ENCODE assay signal across 23 mouse cellular contexts in the genomic region with DNA sequence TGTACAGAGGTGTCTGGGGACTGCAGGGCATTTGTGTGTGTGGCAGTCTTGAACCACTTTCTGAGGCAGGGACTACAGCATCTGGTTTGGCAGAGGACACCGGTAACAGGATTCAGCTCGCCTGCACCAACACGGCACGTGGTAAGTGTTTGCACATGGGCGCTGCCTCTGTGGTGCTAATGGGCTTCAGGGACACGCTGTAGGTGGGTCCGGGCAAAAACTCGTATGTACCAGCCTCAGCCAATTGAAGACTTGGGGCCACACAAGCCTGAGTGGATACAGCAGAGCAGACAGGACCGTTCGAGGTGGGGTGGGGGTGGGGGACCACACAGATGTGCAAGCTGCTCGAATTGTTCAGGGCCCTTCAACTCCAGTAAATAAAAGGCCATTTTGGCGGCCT.
DNase-seq lines count a peak whose midpoint lies in the region; ATAC-seq and TF ChIP-seq lines count a peak whose summit lies in the region.
"Had no signal": no experiment of that assay in that cellular context is flagged by ENCODE, and none has a peak within 500 bp of the region (broad histone marks: within the 10 kb centered on the region; RNA-seq: fewer than 3 reads in every experiment).

No protein-coding gene starts in this region.

- no peaks in the 10 kb centered on the region for H3K36me3 ChIP-seq in liver, embryonic 13.5 days
- H3K36me3 ChIP-seq in liver, postnatal 0 days (replicated peaks; ENCODE audit: insufficient read depth, low read length), result no peaks in the 10 kb centered on the region
- 0 out of 2 replicates have a peak, but pooled peaks cover 2% of the 10 kb centered on the region for H3K36me3 ChIP-seq in embryonic facial prominence, embryonic 10.5 days (replicated peaks)
- no peaks in the 10 kb centered on the region for H3K36me3 ChIP-seq in limb, embryonic 13.5 days
- H3K36me3 ChIP-seq in forebrain, embryonic 13.5 days (ENCODE audit: poor library complexity, severe bottlenecking), result no peaks in the 10 kb centered on the region
- H3K36me3 ChIP-seq: forebrain, embryonic 12.5 days; heart, embryonic 13.5 days; hindbrain, embryonic 12.5 days had no signal

- no peaks in the 10 kb centered on the region for H3K27me3 ChIP-seq in liver, embryonic 13.5 days
- H3K27me3 ChIP-seq in liver, postnatal 0 days (ENCODE audit: insufficient read depth, low read length), result no peaks in the 10 kb centered on the region
- no peaks in the 10 kb centered on the region for H3K27me3 ChIP-seq in embryonic facial prominence, embryonic 10.5 days (replicated peaks; ENCODE audit: low read depth, poor library complexity, severe bottlenecking)
- H3K27me3 ChIP-seq in limb, embryonic 13.5 days, result peaks cover 12% of the 10 kb centered on the region; the same call in 1 of the 2 replicates
- no peaks in the 10 kb centered on the region for H3K27me3 ChIP-seq in forebrain, embryonic 13.5 days
- H3K27me3 ChIP-seq: forebrain, embryonic 12.5 days; hindbrain, embryonic 12.5 days had no signal

- no peaks in the 10 kb centered on the region for H3K9me3 ChIP-seq in liver, embryonic 13.5 days (replicated peaks)
- H3K9me3 ChIP-seq in liver, postnatal 0 days (ENCODE audit: low read length), result no peaks in the 10 kb centered on the region
- no peaks in the 10 kb centered on the region for H3K9me3 ChIP-seq in embryonic facial prominence, embryonic 10.5 days
- H3K9me3 ChIP-seq in limb, embryonic 13.5 days, result no peaks in the 10 kb centered on the region
- no peaks in the 10 kb centered on the region for H3K9me3 ChIP-seq in forebrain, embryonic 13.5 days (replicated peaks)
- H3K9me3 ChIP-seq: forebrain, embryonic 12.5 days; heart, embryonic 13.5 days; hindbrain, embryonic 12.5 days had no signal

- 0 out of 2 replicates have a peak overlapping the region, but pooled peaks have one; percentile 7 for H3K27ac ChIP-seq in liver, embryonic 13.5 days
- no peak overlapping the region for H3K27ac ChIP-seq in liver, postnatal 0 days (ENCODE audit: low read depth)
- H3K27ac ChIP-seq in embryonic facial prominence, embryonic 10.5 days (replicated peaks), result peak overlapping the region; percentile 36
- peak overlapping the region; percentile 48; the same call in 1 of the 2 replicates for H3K27ac ChIP-seq in limb, embryonic 13.5 days
- H3K27ac ChIP-seq in forebrain, embryonic 13.5 days, result no peak overlapping the region
- H3K27ac ChIP-seq: forebrain, embryonic 12.5 days; gastrocnemius, adult 2 months; heart, embryonic 13.5 days; hindbrain, embryonic 12.5 days had no signal

- DNase-seq in liver, embryonic 13.5 days, result no peak
- no peak for DNase-seq in liver, postnatal 0 days
- peak; percentile 45 for DNase-seq in embryonic facial prominence, embryonic 10.5 days (ENCODE audit: low spot score)
- peak; percentile 68 for DNase-seq in forelimb bud, embryonic 11.5 days (ENCODE audit: low read depth, low spot score)
- DNase-seq in heart, postnatal 36 days, result no peak
- no peak for DNase-seq in Muller cell, postnatal 12 days (ENCODE audit: inconsistent ontology term)
- DNase-seq: adrenal gland, adult 8-10 months; adrenal gland, postnatal 36 days; B cell, adult 2 months; cerebellum, adult 8-10 months; cerebellum, postnatal 14 days; forebrain, postnatal 0 days; gastrocnemius, adult 2 months; gastrocnemius, postnatal 25 days; heart, adult 11 months; heart, postnatal 4 days had no signal

- no peak overlapping the region for H3K4me2 ChIP-seq in liver, embryonic 13.5 days
- H3K4me2 ChIP-seq in liver, postnatal 0 days (ENCODE audit: low read depth, low read length), result no peak overlapping the region
- H3K4me2 ChIP-seq in limb, embryonic 13.5 days (replicated peaks), result peak overlapping the region; percentile 30; the same call in 1 of the 2 replicates
- H3K4me2 ChIP-seq in forebrain, embryonic 13.5 days, result no peak overlapping the region
- H3K4me2 ChIP-seq: forebrain, embryonic 12.5 days; heart, embryonic 13.5 days; hindbrain, embryonic 12.5 days had no signal

- H3K4me1 ChIP-seq in liver, embryonic 13.5 days (replicated peaks), result peaks cover 53% of the 10 kb centered on the region
- H3K4me1 ChIP-seq in liver, postnatal 0 days (ENCODE audit: insufficient read depth), result no peaks in the 10 kb centered on the region
- peaks cover 38% of the 10 kb centered on the region for H3K4me1 ChIP-seq in embryonic facial prominence, embryonic 10.5 days
- H3K4me1 ChIP-seq in limb, embryonic 13.5 days, result peaks cover 48% of the 10 kb centered on the region
- H3K4me1 ChIP-seq in forebrain, embryonic 13.5 days, result peaks cover 12% of the 10 kb centered on the region; the same call in 1 of the 2 replicates
- H3K4me1 ChIP-seq: forebrain, embryonic 12.5 days; heart, embryonic 13.5 days had no signal

- no peak overlapping the region; the same call in 1 of the 2 replicates for H3K9ac ChIP-seq in liver, embryonic 13.5 days
- H3K9ac ChIP-seq in liver, postnatal 0 days (replicated peaks), result no peak overlapping the region
- H3K9ac ChIP-seq in limb, embryonic 13.5 days, result no peak overlapping the region
- no peak overlapping the region for H3K9ac ChIP-seq in forebrain, embryonic 13.5 days
- H3K9ac ChIP-seq: forebrain, embryonic 12.5 days; forebrain, postnatal 0 days; heart, embryonic 13.5 days; hindbrain, embryonic 12.5 days had no signal

- TF ChIP-seq CTCF in liver, postnatal 0 days (IDR thresholded peaks at IDR 0.05; ENCODE audit: low read depth), result no peak

- intact Hi-C loops in heart, postnatal 36 days (cut with DNase I), result no loop called here

- no peak for TF ChIP-seq EP300 in liver, postnatal 0 days (IDR thresholded peaks at IDR 0.05; ENCODE audit: low read depth)

- no peak overlapping the region for H3K4me3 ChIP-seq in liver, embryonic 13.5 days (replicated peaks)
- H3K4me3 ChIP-seq in liver, postnatal 0 days (ENCODE audit: low read depth, low read length), result no peak overlapping the region
- no peak overlapping the region for H3K4me3 ChIP-seq in embryonic facial prominence, embryonic 10.5 days
- H3K4me3 ChIP-seq in limb, embryonic 13.5 days, result no peak overlapping the region
- H3K4me3 ChIP-seq in forebrain, embryonic 13.5 days, result no peak overlapping the region
- H3K4me3 ChIP-seq: forebrain, embryonic 12.5 days; gastrocnemius, adult 2 months; heart, embryonic 13.5 days; hindbrain, embryonic 12.5 days had no signal

- no peak for ATAC-seq in liver, embryonic 13.5 days (ENCODE audit: low read depth)
- no peak for ATAC-seq in liver, postnatal 0 days
- ATAC-seq in limb, embryonic 13.5 days (ENCODE audit: low FRiP score, low read depth), result peak; percentile 80; the same call in 1 of the 2 replicates
- ATAC-seq in forebrain, embryonic 13.5 days, result no peak
- ATAC-seq: forebrain, postnatal 0 days; hindbrain, embryonic 16.5 days; inflammation-experienced regulatory T-cells, adult 6 months had no signal

- WGBS in liver, embryonic 13.5 days (ENCODE audit: insufficient replicate concordance), result 77% methylated on average over 12 of the region's 12 CpGs
- 74% methylated on average over 12 of the region's 12 CpGs for WGBS in liver, postnatal 0 days (ENCODE audit: insufficient replicate concordance)
- 69% methylated on average over 12 of the region's 12 CpGs for WGBS in embryonic facial prominence, embryonic 10.5 days
- WGBS in limb, embryonic 13.5 days, result 14% methylated on average over 12 of the region's 12 CpGs
- 78% methylated on average over 12 of the region's 12 CpGs for WGBS in forebrain, embryonic 13.5 days

Comparison
In these comparisons a context has a peak if more than half of its experiments do, and no peak if none do; other contexts are left out.
1. H3K27ac ChIP-seq: peak in liver, embryonic 13.5 days (single experiment), embryonic facial prominence, embryonic 10.5 days (single experiment) and limb, embryonic 13.5 days (single experiment); none in liver, postnatal 0 days (single experiment) and forebrain, embryonic 13.5 days (single experiment).
2. DNase-seq: peak in embryonic facial prominence, embryonic 10.5 days (single experiment) and forelimb bud, embryonic 11.5 days (single experiment); none in liver, embryonic 13.5 days (single experiment), liver, postnatal 0 days (single experiment), heart, postnatal 36 days (0 of 2) and Muller cell, postnatal 12 days (single experiment).